Mouse (Mus musculus): ENCODE results near the gene BC080695. TPM values are rescaled to one million over a fixed set of nuclear protein-coding genes. Genes with fewer than 3 reads are reported as not detected.
"Not testable (repeated sequence)": the region's sequence is repeated elsewhere in the genome, so short reads cannot be mapped to it uniquely, and the experiment has no call there.

BC080695 gene
- polyA plus RNA-seq (2021) = not detected

DNA sequence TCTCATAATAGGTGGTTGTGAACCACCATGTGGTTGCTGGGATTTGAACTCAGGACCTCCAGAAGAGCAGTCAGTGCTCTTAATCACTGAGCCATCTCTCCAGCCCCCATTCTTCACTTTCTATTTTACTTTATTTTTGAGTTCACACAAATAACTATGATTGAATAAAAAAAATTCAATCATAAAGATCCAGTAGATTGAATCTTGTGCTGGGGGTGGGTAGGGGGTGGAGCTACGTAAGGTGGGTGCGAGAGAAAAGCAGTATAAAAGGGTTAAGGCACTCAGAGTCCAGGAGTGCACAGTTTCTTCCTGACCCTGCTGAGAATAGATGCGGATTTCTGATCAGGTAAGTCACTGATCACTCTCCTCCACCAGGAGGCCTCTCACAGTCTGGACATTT, at the start of gene BC080695, which contains the start of gene Gm13057:
BC080695 (plus strand) TSS at position 301 of the 400 bp plus-strand sequence.
Gm13057 (plus strand) TSS at position 310 of the 400 bp plus-strand sequence.
- ATAC-seq; H3K27me3 ChIP-seq; CTCF ChIA-PET; DNase-seq (ENCODE audit: low read depth, low spot score); in situ Hi-C loops (cut with MboI; ENCODE audit: low pct_unique_long_range_greater_than_20kb); POLR2A ChIA-PET: not testable (repeated sequence)

DNA sequence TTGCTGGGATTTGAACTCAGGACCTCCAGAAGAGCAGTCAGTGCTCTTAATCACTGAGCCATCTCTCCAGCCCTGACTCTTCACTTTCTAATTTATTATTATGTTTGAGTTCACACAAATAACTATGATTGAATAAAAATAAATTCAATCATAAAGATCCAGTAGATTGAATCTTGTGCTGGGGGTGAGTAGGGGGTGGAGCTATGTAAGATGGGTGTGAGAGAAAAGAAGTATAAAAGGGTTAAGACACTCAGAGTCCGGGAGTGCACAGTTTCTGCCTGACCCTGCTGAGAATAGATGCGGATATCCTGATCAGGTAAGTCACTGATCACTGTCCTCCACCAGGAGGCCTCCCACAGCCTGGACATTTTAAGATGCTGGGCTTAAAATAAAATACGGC, 40.5 kb upstream of the BC080695 start, which contains the start of gene Gm13043:
Gm13043 (plus strand) TSS at position 301 of the 400 bp plus-strand sequence.
- no peak for DNase-seq (ENCODE audit: low read depth, low spot score)
- ChIA-PET POLR2A (no interaction called here), CTCF (no interaction called here)
- ATAC-seq = no peak
- no peaks in the 10 kb centered on the region for H3K27me3 ChIP-seq
- TF ChIP-seq CTCF (IDR thresholded peaks at IDR 0.05) = no peak
- in situ Hi-C loops (cut with MboI; ENCODE audit: low pct_unique_long_range_greater_than_20kb) = no loop called here

DNA sequence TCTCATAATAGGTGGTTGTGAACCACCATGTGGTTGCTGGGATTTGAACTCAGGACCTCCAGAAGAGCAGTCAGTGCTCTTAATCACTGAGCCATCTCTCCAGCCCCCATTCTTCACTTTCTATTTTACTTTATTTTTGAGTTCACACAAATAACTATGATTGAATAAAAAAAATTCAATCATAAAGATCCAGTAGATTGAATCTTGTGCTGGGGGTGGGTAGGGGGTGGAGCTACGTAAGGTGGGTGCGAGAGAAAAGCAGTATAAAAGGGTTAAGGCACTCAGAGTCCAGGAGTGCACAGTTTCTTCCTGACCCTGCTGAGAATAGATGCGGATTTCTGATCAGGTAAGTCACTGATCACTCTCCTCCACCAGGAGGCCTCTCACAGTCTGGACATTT, 15.8 kb upstream of the BC080695 start, which contains the start of gene Gm13040:
Gm13040 (plus strand) TSS at position 301 of the 400 bp plus-strand sequence.
- ATAC-seq; CTCF ChIA-PET; DNase-seq (ENCODE audit: low read depth, low spot score); POLR2A ChIA-PET; H3K27me3 ChIP-seq; in situ Hi-C loops (cut with MboI; ENCODE audit: low pct_unique_long_range_greater_than_20kb): not testable (repeated sequence)

DNA sequence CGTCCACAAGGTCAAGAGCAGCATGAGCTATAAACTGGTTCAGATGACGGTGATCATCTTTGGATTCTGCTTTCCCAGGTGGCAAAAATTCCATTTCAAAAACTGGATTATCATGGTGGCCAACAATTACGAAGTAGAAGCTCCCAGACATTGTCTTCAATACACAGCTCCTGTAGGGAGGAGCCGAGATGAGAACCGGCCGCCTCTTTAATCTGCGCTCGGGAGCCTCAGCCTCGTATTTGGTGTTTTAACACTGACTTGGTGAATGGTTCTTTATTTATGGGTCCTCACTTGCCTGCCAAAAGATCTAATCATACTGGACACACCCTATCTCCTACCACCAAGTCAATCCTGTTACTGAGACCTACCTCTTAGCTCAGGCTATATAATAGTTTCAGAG, 60.4 kb downstream of the BC080695 start:
- ATAC-seq; in situ Hi-C loops (cut with MboI; ENCODE audit: low pct_unique_long_range_greater_than_20kb); POLR2A ChIA-PET: not testable (repeated sequence)

DNA sequence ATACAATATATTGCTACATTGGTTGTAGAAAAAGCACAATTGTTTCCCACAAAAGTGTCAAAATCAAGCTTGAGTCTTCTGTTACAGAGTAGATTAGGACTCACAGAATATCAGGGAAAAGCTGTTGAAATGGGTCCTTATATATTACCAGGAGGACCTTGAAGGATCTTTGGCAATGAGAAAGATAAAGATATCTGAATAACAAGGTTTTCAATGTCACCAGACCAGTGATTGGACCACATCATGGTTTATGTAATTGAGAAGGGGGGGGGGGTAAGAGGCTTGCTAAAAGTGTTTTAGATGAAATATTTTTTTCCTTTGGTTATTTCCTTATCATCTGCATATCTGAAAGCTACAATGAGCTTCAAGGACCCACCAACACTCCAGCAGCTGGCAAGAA, 63.2 kb downstream of the BC080695 start, which contains the start of gene Gm13083:
Gm13083 (plus strand) TSS at position 301 of the 400 bp plus-strand sequence.
- CTCF ChIA-PET, ATAC-seq: not testable (repeated sequence)

More for the DNA sequence above, 60.4 kb downstream of the BC080695 start:
- H3K27me3 ChIP-seq; DNase-seq (ENCODE audit: low read depth, low spot score); CTCF ChIA-PET: not testable (repeated sequence)

DNA sequence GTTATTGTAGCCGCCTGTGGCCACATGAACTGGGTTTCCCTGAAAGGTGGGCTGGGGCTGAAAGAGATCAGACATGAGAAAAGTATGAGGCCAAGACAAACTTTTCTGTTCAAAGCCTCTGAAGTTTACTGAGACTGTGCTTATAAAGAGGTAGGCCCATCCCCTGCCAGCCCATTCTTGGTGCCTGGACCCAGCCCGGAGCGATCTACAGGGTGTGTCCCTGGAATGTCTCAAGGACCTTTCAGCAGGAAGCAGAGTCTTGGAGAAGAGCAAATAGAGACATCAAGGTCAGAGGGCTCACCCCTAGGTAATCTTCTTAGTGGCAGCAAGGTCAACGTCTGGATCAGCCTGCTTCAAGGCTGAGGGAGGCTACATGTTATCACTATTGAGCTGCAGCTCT, 66.6 kb downstream of the BC080695 start:
- H3K27me3 ChIP-seq; ATAC-seq; CTCF ChIA-PET; DNase-seq (ENCODE audit: low read depth, low spot score); in situ Hi-C loops (cut with MboI; ENCODE audit: low pct_unique_long_range_greater_than_20kb); POLR2A ChIA-PET: not testable (repeated sequence)

More for the DNA sequence above, 63.2 kb downstream of the BC080695 start, which contains the start of gene Gm13083:
- DNase-seq (ENCODE audit: low read depth, low spot score); in situ Hi-C loops (cut with MboI; ENCODE audit: low pct_unique_long_range_greater_than_20kb); H3K27me3 ChIP-seq; POLR2A ChIA-PET: not testable (repeated sequence)

Other genes with a start within 250 kb of the BC080695 start
- gene Lrrc38, start 201.9 kb upstream of the BC080695 start, polyA plus RNA-seq (2021) = not detected
- gene Pramel1, start 157.3 kb upstream of the BC080695 start, polyA plus RNA-seq (2021) = not detected
- gene Pramef8, start 139.3 kb upstream of the BC080695 start, polyA plus RNA-seq (2021) = 17.4 TPM
- gene Oog4, start 101.4 kb upstream of the BC080695 start, polyA plus RNA-seq (2021) = not detected
- gene Gm13043, start 40.4 kb upstream of the BC080695 start, polyA plus RNA-seq (2021) = not detected
- gene Gm13040, start 15.7 kb upstream of the BC080695 start, polyA plus RNA-seq (2021) = not detected
- gene Gm13057, start within 50 bp of the BC080695 start, polyA plus RNA-seq (2021) = not detected
- gene Gm13083, start 63.3 kb downstream of the BC080695 start, polyA plus RNA-seq (2021) = not detected
- gene Gm13088, start 105.5 kb downstream of the BC080695 start, polyA plus RNA-seq (2021) = not detected
- not detected for gene Gm13089, start 151.0 kb downstream of the BC080695 start, polyA plus RNA-seq (2021)
- not detected for gene Gm13078, start 167.8 kb downstream of the BC080695 start, polyA plus RNA-seq (2021)
- gene Gm13023, start 237.7 kb downstream of the BC080695 start, polyA plus RNA-seq (2021) = not detected

Data from Patski (cell line).